Mouse (Mus musculus) left cerebral cortex, postnatal 10 days (tissue): ENCODE measurements at regions not wholly inside any gene's neighbourhood (a gene's known extent, or its start where the extent isn't known, plus 50 kb on each side); places are given as distances from the start of the nearest gene placed in this dataset.
A peak's percentile ranks its signal among the peaks of the same experiment; 100 is the strongest.
"Not testable (repeated sequence)": the region's sequence is repeated elsewhere in the genome, so short reads cannot be mapped to it uniquely, and the experiment has no call there.

ENCODE experiments used
- DNase-seq, 2 experiments: peaks; one replicate each; pipeline ENCODE4 v3.0.0; 2021 to 2022; ENCODE audit warnings: low spot score in 2 of 2, mixed read lengths in 1 of 2; ENCODE audit errors: extremely low spot score in 1 of 2
- intact Hi-C: fragments of 180-260 bp; cut with DNase I; formaldehyde crosslinking; loops from one replicate; pipeline ENCODE4 v1.15.1; 2025

DNA sequence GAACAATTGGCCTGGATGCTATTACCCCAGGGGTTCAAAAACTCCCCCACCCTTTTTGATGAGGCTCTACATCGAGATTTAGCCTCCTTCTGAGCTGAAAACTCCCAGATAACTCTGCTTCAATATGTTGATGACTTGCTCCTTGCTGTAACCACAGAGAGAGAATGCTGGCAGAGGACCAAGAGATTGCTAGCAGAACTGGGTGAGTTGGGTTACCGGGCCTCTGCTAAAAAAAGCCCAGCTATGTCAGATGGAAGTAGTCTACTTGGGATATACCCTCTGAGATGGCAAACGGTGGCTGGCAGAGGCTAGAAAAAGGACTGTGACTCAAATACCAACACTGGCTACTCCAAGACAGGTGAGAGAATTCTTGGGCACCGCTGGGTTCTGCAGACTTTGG is 63.9 kb upstream of the Gm906 start:
- intact Hi-C loops, DNase-seq: not testable (repeated sequence)

DNA sequence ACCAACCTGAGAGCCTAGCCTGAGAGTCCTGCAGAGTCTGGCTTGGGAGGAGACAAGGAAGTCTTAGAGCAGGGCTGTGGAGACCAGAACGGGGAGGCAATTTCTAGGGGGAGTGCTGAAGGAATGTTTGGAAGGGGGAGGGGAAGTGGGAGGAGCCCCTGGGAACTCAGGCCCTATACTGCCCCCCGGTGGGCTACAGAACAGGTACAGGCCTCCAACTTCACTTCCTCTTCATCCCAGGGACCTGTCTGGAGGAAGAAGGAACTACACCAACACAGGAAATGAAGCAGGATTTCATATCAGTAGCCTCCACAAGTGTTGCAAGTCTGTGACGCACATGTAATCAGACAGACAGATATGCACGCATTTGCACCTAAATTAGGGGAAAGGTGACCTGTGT is 72.4 kb upstream of the Gm906 start:
- intact Hi-C loops: no loop called here
- no peak for DNase-seq

DNA sequence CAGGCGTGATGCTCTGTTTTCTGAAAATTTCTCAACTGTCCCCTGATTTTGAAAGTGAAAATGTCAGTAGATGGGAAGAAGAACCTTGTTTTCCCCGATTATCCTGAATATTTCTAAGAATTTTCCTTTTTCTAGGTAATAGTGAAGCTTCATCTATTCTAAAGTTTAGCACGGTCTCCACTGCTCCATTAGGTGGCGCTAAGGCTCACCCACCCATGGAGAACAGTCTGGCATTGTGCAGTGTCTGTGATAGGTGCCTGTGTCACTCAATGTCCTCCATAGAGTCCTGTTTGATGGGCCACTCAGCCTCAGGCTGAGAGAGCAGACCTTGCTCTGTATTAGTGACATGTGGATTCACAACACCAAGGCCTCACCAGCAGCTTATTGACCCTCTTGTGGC is 78.5 kb upstream of the Gm906 start:
- no peak for DNase-seq
- intact Hi-C loops: loop anchor here (5.0 kb wide), 1 partner anchor 296 kb away; no protein-coding TSS in a partner anchor

DNA sequence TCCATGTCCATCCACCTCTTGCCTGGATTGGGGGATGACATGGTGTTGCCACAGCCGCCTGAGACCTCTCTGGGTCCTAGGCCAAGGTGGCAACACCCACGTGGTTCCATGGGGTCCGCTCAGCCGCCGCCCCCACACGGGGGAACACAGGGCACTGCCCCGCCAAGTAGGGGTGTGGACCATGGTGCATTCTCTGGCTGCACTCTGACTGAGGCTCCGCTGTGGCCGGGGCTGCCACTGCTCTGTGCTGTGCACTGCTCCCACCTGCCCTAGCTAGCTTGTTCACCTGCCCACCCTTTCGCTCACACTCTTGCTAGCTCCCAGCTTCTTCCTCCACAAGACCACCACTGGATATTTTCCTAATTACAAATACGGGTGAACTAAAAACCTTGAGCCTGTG is 73.5 kb upstream of the Fbxw17 start:
- intact Hi-C loops: no loop called here
- peak in 1 of 2 experiments; percentile 23 for DNase-seq

DNA sequence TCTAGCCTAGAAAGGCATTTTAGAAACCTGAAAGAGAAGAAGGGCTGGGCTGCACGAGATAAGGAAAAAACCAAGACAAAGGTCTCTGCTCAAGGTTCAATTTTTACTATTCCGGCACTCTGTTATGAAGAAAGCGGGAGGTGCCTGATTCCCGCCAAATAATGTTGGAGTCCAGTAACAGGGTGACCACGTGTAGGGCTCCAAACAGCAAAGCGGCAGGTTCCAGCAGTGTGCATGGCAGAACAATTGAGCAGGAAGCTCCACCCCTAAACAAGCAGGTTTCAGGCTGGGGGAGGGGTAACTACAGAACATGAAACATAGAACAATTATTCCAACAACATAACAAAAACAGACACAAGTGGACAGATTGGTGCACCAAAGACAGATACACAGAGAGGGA is 65.7 kb upstream of the Fbxw17 start:
- DNase-seq: no peak

DNA sequence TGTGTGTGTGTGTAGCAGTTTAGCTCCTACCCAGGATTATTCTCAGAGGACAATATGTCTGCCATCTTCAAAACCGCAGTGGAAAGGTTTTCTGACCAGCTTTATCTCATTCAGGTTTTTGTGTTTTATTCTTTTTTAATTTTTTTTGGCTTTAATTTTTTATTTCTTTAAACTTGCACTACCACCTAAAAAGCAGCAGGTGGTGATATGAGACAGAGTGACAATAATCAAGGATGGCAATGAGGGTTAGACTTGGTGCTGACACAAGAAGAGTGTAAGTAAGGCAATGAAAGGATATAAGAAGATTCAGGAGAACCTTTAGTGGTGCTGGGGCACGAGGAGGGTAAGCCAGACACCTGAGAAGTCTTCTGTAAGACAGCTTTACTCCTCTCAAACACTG is 62.4 kb upstream of the Fbxw17 start:
- no peak for DNase-seq
- intact Hi-C loops: no loop called here

More for the DNA sequence above, 65.7 kb upstream of the Fbxw17 start:
- intact Hi-C loops: no loop called here

DNA sequence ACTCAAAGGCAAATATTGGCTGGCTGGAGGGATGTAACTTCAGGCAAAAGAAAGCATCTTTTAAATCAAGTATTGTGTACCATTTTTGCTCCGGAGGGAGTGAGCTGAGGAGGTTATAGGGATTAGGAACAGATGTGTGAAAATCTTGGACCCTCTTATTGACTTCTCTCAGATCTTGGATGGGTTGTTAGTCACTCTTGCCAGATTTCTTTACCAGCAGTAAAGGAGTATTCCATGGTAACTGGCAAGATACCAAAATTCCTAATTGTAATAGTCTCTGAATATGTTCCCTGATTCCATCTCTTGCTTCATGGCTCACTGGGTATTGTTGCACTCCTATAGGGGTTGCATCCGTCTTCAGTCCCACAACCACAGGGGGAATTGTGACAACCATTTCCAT is 58.1 kb upstream of the Fbxw17 start:
- DNase-seq: no peak
- intact Hi-C loops: no loop called here
